Mouse (Mus musculus): ENCODE measurements around the gene Cxcr2.

GRCm38 (mm10) chr1:74175731-74176130 lies 21.9 kb downstream of the Cxcr2 start:
- TF ChIP-seq CTCF (conservative IDR thresholded peaks at IDR 0.05; ENCODE audit: low read length) (no peak), POU5F1 (IDR thresholded peaks at IDR 0.05; ENCODE audit: borderline replicate concordance, low read length) (no peak), NANOG (IDR thresholded peaks at IDR 0.05; ENCODE audit: borderline replicate concordance, low read length) (no peak)

Measured in E14TG2a.4 (cell line).